Mouse (Mus musculus): ENCODE results near the gene Srp9. TPM values are rescaled to one million over a fixed set of nuclear protein-coding genes. Genes with fewer than 3 reads are reported as not detected.

Gene Srp9
- polyA plus RNA-seq, 1 experiment from 2014 or later, result 150 TPM

GRCm38 (mm10) chr1:182108397-182109099, 16.0 kb upstream of the Srp9 start:
- ATAC-seq, result no peak
- WGBS, result 87% methylated on average over 13 of the region's 13 CpGs

GRCm38 (mm10) chr1:182110185-182110584, 14.4 kb upstream of the Srp9 start:
- Histone ChIP-seq H3K4me2 (no peak overlapping the region), H3K27me3 (peaks cover 3% of the 10 kb centered on the region; the same call in 1 of the 2 replicates), H3K4me3 (no peak overlapping the region), H3K9ac (no peak overlapping the region), H3K27ac (no peak overlapping the region), H3K36me3 (ENCODE audit: poor library complexity, severe bottlenecking) (no peaks in the 10 kb centered on the region), H3K9me3 (replicated peaks) (no peaks in the 10 kb centered on the region), H3K4me1 (peaks cover 33% of the 10 kb centered on the region)
- 90% methylated on average over 11 of the region's 11 CpGs for WGBS
- ATAC-seq, result no peak

More at GRCm38 (mm10) chr1:182108397-182109099, 16.0 kb upstream of the Srp9 start:
- no peak overlapping the region for H3K27ac ChIP-seq
- H3K4me3 ChIP-seq, result no peak overlapping the region
- H3K9me3 ChIP-seq (replicated peaks), result no peaks in the 10 kb centered on the region
- H3K9ac ChIP-seq, result no peak overlapping the region
- H3K4me2 ChIP-seq, result no peak overlapping the region
- peaks cover 20% of the 10 kb centered on the region for H3K4me1 ChIP-seq
- no peaks in the 10 kb centered on the region for H3K27me3 ChIP-seq
- no peaks in the 10 kb centered on the region for H3K36me3 ChIP-seq (ENCODE audit: poor library complexity, severe bottlenecking)

- Histone ChIP-seq H3K27me3 (peaks cover 3% of the 10 kb centered on the region; the same call in 1 of the 2 replicates), H3K27ac (no peak overlapping the region), H3K9ac (no peak overlapping the region), H3K4me2 (no peak overlapping the region), H3K36me3 (ENCODE audit: poor library complexity, severe bottlenecking) (no peaks in the 10 kb centered on the region), H3K4me3 (no peak overlapping the region), H3K4me1 (peaks cover 33% of the 10 kb centered on the region), H3K9me3 (replicated peaks) (no peaks in the 10 kb centered on the region)
- ATAC-seq, result no peak
- 72% methylated on average over 15 of the region's 15 CpGs for WGBS
Observed at GRCm38 (mm10) chr1:182110708-182111385, 13.7 kb upstream of the Srp9 start.

GRCm38 (mm10) chr1:182111386-182112317, 12.9 kb upstream of the Srp9 start:
- Histone ChIP-seq H3K27me3 (peaks cover 3% of the 10 kb centered on the region; the same call in 1 of the 2 replicates), H3K9ac (no peak overlapping the region), H3K4me3 (no peak overlapping the region), H3K4me1 (peaks cover 33% of the 10 kb centered on the region), H3K9me3 (replicated peaks) (no peaks in the 10 kb centered on the region), H3K27ac (no peak overlapping the region), H3K4me2 (no peak overlapping the region), H3K36me3 (ENCODE audit: poor library complexity, severe bottlenecking) (no peaks in the 10 kb centered on the region)
- peak; percentile 39; the same call in 1 of the 2 replicates for ATAC-seq
- WGBS, result 63% methylated on average over 14 of the region's 14 CpGs

DNA sequence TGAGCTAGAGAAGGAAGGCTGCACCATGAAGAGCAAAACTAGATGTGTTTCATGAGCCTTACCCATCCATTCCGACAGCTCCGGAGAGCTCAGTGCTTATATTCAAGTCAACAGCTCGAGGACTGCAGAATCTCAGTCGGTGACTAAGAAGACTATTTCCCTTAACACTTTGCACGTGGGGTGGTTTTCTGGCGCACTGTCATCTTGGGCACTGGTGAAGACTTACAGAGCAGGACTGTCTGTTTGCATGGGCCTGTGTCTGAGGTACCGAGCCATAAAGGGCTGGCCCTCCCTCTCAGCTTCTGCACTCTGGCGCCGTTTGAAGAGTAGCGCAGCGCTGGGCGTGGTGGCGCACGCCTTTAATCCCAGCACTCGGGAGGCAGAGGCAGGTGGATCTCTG, 12.2 kb upstream of the Srp9 start:
- Histone ChIP-seq H3K4me3 (no peak overlapping the region), H3K9ac (no peak overlapping the region), H3K9me3 (replicated peaks) (no peaks in the 10 kb centered on the region), H3K4me2 (no peak overlapping the region), H3K4me1 (peaks cover 33% of the 10 kb centered on the region), H3K27ac (no peak overlapping the region), H3K36me3 (ENCODE audit: poor library complexity, severe bottlenecking) (no peaks in the 10 kb centered on the region), H3K27me3 (peaks cover 3% of the 10 kb centered on the region; the same call in 1 of the 2 replicates)
- WGBS, result 92% methylated on average over 15 of the region's 15 CpGs
- no peak for ATAC-seq

DNA sequence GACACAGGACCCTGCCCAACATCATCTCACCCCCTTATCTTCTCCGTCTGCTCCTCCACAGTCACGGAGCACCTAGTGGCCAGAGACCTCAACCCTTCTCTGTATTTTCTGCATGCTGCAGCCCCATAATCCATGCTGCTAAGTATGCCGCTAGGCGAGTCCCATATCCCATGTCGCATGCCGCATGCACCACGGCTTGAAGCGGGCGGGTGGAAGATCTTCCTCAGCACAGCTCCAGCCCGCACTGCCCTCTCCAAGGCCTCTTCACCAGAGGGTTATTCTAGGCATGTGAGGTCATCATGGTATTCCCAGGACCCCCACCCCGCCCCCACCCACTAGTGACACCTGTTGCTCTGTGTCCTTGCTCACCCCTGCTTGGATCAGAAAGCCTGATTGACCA, 11.4 kb upstream of the Srp9 start:
- 89% methylated on average over 11 of the region's 11 CpGs for WGBS

DNA sequence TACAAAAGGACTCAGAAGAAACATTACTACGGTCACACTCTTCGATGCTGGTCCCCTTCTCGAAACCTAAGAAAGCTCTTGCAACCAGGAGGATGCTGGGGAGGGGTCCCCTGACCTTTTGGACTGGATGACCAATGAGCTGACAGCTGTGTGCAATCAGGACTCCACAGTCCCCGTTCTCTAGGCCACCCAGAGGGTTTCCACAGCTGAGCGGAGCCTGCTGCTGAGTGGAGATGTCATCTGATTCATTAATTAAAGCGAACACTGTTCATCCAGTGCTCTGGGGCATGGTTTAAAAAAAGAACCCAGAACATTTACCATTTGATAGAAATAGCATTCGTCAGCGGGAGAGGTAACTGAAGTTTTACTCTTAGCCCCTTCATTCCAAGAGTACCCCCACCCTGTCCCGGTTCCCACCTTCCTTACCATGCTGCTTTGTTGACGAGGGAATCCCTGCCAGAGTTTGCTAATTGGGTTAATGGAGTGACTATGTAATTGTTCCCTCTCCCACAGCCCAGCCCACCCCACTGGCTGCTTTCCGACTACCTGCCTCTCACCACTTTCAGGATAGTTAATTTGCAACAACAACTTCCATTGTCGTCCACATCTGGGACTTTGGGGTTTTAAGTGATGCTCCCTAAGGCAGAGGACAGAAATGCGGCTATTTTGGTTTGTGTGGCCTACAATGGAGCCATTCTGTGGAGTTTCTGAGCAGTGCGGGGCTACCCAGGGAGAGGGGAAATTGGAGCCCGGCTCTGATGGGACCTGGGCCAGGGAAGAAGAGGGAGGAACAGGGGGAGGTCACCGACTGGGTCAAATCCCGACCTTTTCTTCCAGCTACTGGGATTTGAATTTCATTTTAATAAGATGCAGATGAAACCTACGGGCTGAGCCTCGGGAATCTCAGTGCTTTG, 10.7 kb upstream of the Srp9 start:
- Histone ChIP-seq H3K9ac (no peak overlapping the region), H3K4me2 (peak overlapping the region; percentile 7; the same call in 1 of the 2 replicates), H3K4me3 (no peak overlapping the region), H3K9me3 (replicated peaks) (no peaks in the 10 kb centered on the region), H3K27me3 (peaks cover 3% of the 10 kb centered on the region; the same call in 1 of the 2 replicates), H3K27ac (no peak overlapping the region), H3K4me1 (peaks cover 33% of the 10 kb centered on the region), H3K36me3 (ENCODE audit: poor library complexity, severe bottlenecking) (no peaks in the 10 kb centered on the region)
- ATAC-seq, result peak; percentile 49; the same call in 1 of the 2 replicates
- 22% methylated on average over 19 of the region's 19 CpGs for WGBS

More for the DNA sequence above, 11.4 kb upstream of the Srp9 start:
- Histone ChIP-seq H3K4me1 (peaks cover 33% of the 10 kb centered on the region), H3K27me3 (peaks cover 3% of the 10 kb centered on the region; the same call in 1 of the 2 replicates), H3K9me3 (replicated peaks) (no peaks in the 10 kb centered on the region), H3K4me2 (no peak overlapping the region), H3K27ac (no peak overlapping the region), H3K4me3 (no peak overlapping the region), H3K9ac (no peak overlapping the region), H3K36me3 (ENCODE audit: poor library complexity, severe bottlenecking) (no peaks in the 10 kb centered on the region)
- no peak for ATAC-seq

DNA sequence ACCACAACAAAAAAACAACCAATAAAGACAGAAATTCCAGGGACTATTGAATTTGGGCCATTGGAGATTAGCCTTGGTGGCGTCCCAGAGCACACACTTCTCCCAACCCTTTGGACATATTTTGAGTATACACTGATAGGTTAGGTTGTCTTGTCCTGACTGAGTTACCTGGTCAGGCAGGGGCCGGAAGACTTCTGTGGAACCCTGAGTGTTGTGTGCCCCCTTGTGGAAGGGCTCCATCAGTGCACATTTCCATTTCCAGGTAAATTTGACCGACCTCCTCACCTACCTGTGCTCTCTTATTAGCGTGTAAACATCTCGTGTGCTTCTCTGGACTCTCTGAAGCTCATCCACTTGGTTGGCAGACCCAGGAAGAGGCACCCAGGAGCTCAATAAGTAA, 9.3 kb upstream of the Srp9 start:
- H3K9ac ChIP-seq, result no peak overlapping the region
- H3K36me3 ChIP-seq (ENCODE audit: poor library complexity, severe bottlenecking), result no peaks in the 10 kb centered on the region
- H3K4me3 ChIP-seq, result no peak overlapping the region
- H3K4me1 ChIP-seq, result peaks cover 33% of the 10 kb centered on the region
- H3K27me3 ChIP-seq, result peaks cover 3% of the 10 kb centered on the region; the same call in 1 of the 2 replicates
- 25% methylated on average over 5 of the region's 5 CpGs for WGBS
- H3K4me2 ChIP-seq, result no peak overlapping the region
- no peak overlapping the region for H3K27ac ChIP-seq
- H3K9me3 ChIP-seq (replicated peaks), result no peaks in the 10 kb centered on the region
- ATAC-seq, result no peak

DNA sequence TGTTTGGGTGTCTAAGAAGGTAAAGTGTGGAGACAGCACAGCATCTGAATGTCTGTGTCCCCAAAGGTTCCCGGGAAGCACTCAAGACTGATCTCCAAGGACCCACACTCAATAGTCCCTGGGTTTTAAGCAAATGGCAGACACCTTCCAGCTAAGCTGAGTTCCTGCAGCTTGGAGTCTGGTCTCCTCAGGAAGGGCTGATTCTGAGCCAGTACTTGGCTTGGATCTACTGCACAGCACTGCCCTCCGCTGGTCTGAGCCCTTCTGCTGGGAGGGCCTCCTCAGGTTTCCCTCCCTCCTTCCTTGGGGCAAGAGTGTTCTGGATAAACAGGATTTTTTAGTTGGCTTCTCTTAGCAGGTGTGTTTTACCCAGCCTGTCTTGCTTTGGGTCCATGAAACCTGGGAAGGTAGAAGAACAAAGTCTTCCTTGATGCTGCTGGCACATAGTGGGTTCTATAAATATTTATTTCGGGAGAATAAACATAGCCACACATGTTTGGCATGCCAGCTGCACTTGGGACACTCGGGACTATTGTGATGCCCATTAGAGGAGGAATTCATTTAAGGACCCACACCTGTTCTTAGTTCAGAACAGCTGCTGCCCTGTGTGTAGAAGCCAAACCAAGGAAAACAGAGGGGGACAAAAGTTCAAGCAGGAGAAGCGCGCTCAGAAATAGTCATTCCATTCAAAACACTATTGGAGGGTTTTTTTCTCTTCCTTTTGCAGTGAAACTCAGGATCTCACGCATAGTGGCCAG, 8.7 kb upstream of the Srp9 start:
- WGBS, result 52% methylated on average over 7 of the region's 7 CpGs

GRCm38 (mm10) chr1:182122413-182122812, 2.1 kb upstream of the Srp9 start:
- ATAC-seq, result no peak
- Histone ChIP-seq H3K4me1 (peaks cover 11% of the 10 kb centered on the region), H3K9me3 (replicated peaks) (no peaks in the 10 kb centered on the region), H3K36me3 (ENCODE audit: poor library complexity, severe bottlenecking) (no peaks in the 10 kb centered on the region), H3K27me3 (peaks cover 6% of the 10 kb centered on the region; the same call in 1 of the 2 replicates), H3K9ac (no peak overlapping the region), H3K4me3 (no peak overlapping the region), H3K27ac (no peak overlapping the region), H3K4me2 (no peak overlapping the region)
- WGBS, result 86% methylated on average over 4 of the region's 4 CpGs

More for the DNA sequence above, 8.7 kb upstream of the Srp9 start:
- Histone ChIP-seq H3K4me2 (no peak overlapping the region), H3K9ac (no peak overlapping the region), H3K36me3 (ENCODE audit: poor library complexity, severe bottlenecking) (no peaks in the 10 kb centered on the region), H3K4me1 (peaks cover 29% of the 10 kb centered on the region), H3K4me3 (no peak overlapping the region), H3K9me3 (replicated peaks) (no peaks in the 10 kb centered on the region), H3K27me3 (peaks cover 3% of the 10 kb centered on the region; the same call in 1 of the 2 replicates), H3K27ac (no peak overlapping the region)
- ATAC-seq, result no peak

Measured in forebrain, embryonic 13.5 days (tissue).